Mouse (Mus musculus) CH12.LX (cell line): ENCODE measurements at regions not wholly inside any gene's neighbourhood (a gene's known extent, or its start where the extent isn't known, plus 50 kb on each side); places are given as distances from the start of the nearest gene placed in this dataset.

Experiments used
- DNase-seq: peaks from one replicate; pipeline ENCODE4 v3.0.0-alpha.2; 2013; ENCODE audit errors: extremely low read depth
- H3K27ac ChIP-seq: 2 replicates; pipeline ENCODE4 v1.5.1; 2012; ENCODE audit warnings: low read depth, mild to moderate bottlenecking, control low read depth, moderate library complexity; ENCODE audit not compliant: insufficient read depth
- H3K27me3 ChIP-seq: replicated peaks from 2 replicates; pipeline ENCODE3; 2012; ENCODE audit warnings: inconsistent platforms
- H3K36me3 ChIP-seq, 2 experiments: replicated peaks in 1 of 2; 2 replicates each; pipeline versions ENCODE3 to v1.6.1; 2012; ENCODE audit warnings: inconsistent platforms in 1 of 2, low read length in 1 of 2, mild to moderate bottlenecking in 1 of 2, mixed read lengths in 1 of 2, moderate library complexity in 1 of 2; ENCODE audit not compliant: control insufficient read depth in 1 of 2, insufficient read depth in 1 of 2
- H3K4me1 ChIP-seq, 2 experiments: 2 replicates each; pipeline ENCODE4 v1.6.1; 2012; ENCODE audit warnings: inconsistent platforms in 1 of 2, moderate library complexity in 1 of 2; ENCODE audit not compliant: insufficient read depth in 2 of 2, control insufficient read depth in 1 of 2
- H3K4me2 ChIP-seq: 2 replicates; pipeline ENCODE4 v1.6.1; 2012; ENCODE audit warnings: low read depth, mild to moderate bottlenecking, control low read depth; ENCODE audit not compliant: poor library complexity, insufficient read depth, severe bottlenecking
- H3K4me3 ChIP-seq, 3 experiments: fragments of 150-350 bp in 1 of 3; sonication (generic) in 1 of 3; replicated peaks in 1 of 3; 2 replicates each; pipeline versions ENCODE3 to v1.5.1; 2011 to 2012; ENCODE audit warnings: low read depth in 2 of 3, low read length in 2 of 3, mild to moderate bottlenecking in 2 of 3, moderate library complexity in 2 of 3, control low read depth in 1 of 3, improper control_type of control experiment in 1 of 3, inconsistent platforms in 1 of 3, mixed read lengths in 1 of 3; ENCODE audit not compliant: poor library complexity in 1 of 3
- H3K79me2 ChIP-seq: replicated peaks from 2 replicates; pipeline ENCODE4 v1.6.1; 2012; ENCODE audit warnings: mild to moderate bottlenecking, moderate library complexity; ENCODE audit not compliant: control insufficient read depth, poor library complexity, insufficient read depth, severe bottlenecking; ENCODE audit errors: extremely low read depth
- H3K9ac ChIP-seq: 2 replicates; pipeline ENCODE4 v1.6.1; 2012; ENCODE audit warnings: low read depth, mild to moderate bottlenecking, control low read depth, moderate library complexity; ENCODE audit not compliant: insufficient read depth
- H3K9me3 ChIP-seq: replicated peaks from 2 replicates; pipeline ENCODE3; 2012; ENCODE audit warnings: low read length, inconsistent platforms, mixed read lengths
- CHD1 ChIP-seq: IDR thresholded peaks from 2 replicates; pipeline ENCODE4 v1.6.1; 2012; ENCODE audit warnings: low read depth, low read length, improper control_type of control experiment, inconsistent platforms
- CHD2 ChIP-seq: IDR thresholded peaks from 2 replicates; pipeline ENCODE4 v1.6.1; 2011; ENCODE audit warnings: low read length, improper control_type of control experiment
- CTCF ChIP-seq, 2 experiments: IDR thresholded peaks in 1 of 2; conservative IDR thresholded peaks in 1 of 2; 2 replicates each; pipeline ENCODE4 v1.5.1; 2011 to 2012; ENCODE audit warnings: low read depth in 2 of 2, low read length in 2 of 2, improper control_type of control experiment in 1 of 2, inconsistent platforms in 1 of 2, mild to moderate bottlenecking in 1 of 2, moderate library complexity in 1 of 2
- ELF1 ChIP-seq: IDR thresholded peaks from 2 replicates; pipeline ENCODE4 v1.6.1; 2014; ENCODE audit warnings: low read depth, mild to moderate bottlenecking, inconsistent platforms, low read length, improper control_type of control experiment
- EP300 ChIP-seq: IDR thresholded peaks from 2 replicates; pipeline ENCODE4 v1.6.1; 2011; ENCODE audit warnings: low read length, improper control_type of control experiment
- GABPA ChIP-seq: IDR thresholded peaks from 2 replicates; pipeline ENCODE4 v1.6.1; 2012; ENCODE audit warnings: low read depth, low read length, improper control_type of control experiment, inconsistent platforms; ENCODE audit not compliant: insufficient replicate concordance
- IRF4 ChIP-seq: IDR thresholded peaks from 2 replicates; pipeline ENCODE4 v1.6.1; 2014; ENCODE audit warnings: low read depth, mild to moderate bottlenecking, inconsistent platforms, low read length, improper control_type of control experiment
- JUN ChIP-seq: IDR thresholded peaks from 2 replicates; pipeline ENCODE4 v1.6.1; 2011; ENCODE audit warnings: low read depth, mild to moderate bottlenecking, low read length, improper control_type of control experiment, moderate library complexity; ENCODE audit not compliant: insufficient read depth
- JUND ChIP-seq: conservative IDR thresholded peaks from 2 replicates; pipeline ENCODE4 v1.6.1; 2011; ENCODE audit warnings: low read depth, low read length, improper control_type of control experiment
- MEF2A ChIP-seq: IDR thresholded peaks from 2 replicates; pipeline ENCODE4 v1.6.1; 2014; ENCODE audit warnings: low read depth, mild to moderate bottlenecking, inconsistent platforms, low read length, improper control_type of control experiment, borderline replicate concordance
- MXI1 ChIP-seq: IDR thresholded peaks from 2 replicates; pipeline ENCODE4 v1.6.1; 2011; ENCODE audit warnings: mild to moderate bottlenecking, low read depth, low read length, improper control_type of control experiment
- MYC ChIP-seq: IDR thresholded peaks from 2 replicates; pipeline ENCODE4 v1.6.1; 2011; ENCODE audit warnings: low read depth, mild to moderate bottlenecking, improper control_type of control experiment, low read length
- NELFE ChIP-seq: IDR thresholded peaks from 2 replicates; pipeline ENCODE4 v1.6.1; 2011; ENCODE audit warnings: low read depth, low read length, improper control_type of control experiment
- NRF1 ChIP-seq: IDR thresholded peaks from 2 replicates; pipeline ENCODE4 v1.6.1; 2014; ENCODE audit warnings: low read depth, mild to moderate bottlenecking, inconsistent platforms, low read length, improper control_type of control experiment, moderate library complexity
- RAD21 ChIP-seq: IDR thresholded peaks from 2 replicates; pipeline ENCODE4 v1.6.1; 2011; ENCODE audit warnings: low read depth, mild to moderate bottlenecking, low read length, improper control_type of control experiment, moderate library complexity
- TCF12 ChIP-seq: IDR thresholded peaks from 2 replicates; pipeline ENCODE4 v1.6.1; 2014; ENCODE audit warnings: low read depth, mild to moderate bottlenecking, inconsistent platforms, low read length, improper control_type of control experiment
- USF1 ChIP-seq: IDR thresholded peaks from 2 replicates; pipeline ENCODE4 v1.6.1; 2014; ENCODE audit warnings: low read depth, mild to moderate bottlenecking, inconsistent platforms, low read length, improper control_type of control experiment
- USF2 ChIP-seq: conservative IDR thresholded peaks from 2 replicates; pipeline ENCODE4 v1.6.1; 2011; ENCODE audit warnings: low read depth, low read length, improper control_type of control experiment
- ZC3H11A ChIP-seq: IDR thresholded peaks from 2 replicates; pipeline ENCODE4 v1.6.1; 2012; ENCODE audit warnings: low read depth, mild to moderate bottlenecking, inconsistent platforms, low read length, improper control_type of control experiment
- ZMIZ1 ChIP-seq: IDR thresholded peaks from 2 replicates; pipeline ENCODE4 v1.6.1; 2012; ENCODE audit warnings: low read depth, mild to moderate bottlenecking, inconsistent platforms, low read length, improper control_type of control experiment
- ZNF384 ChIP-seq: IDR thresholded peaks from 2 replicates; pipeline ENCODE4 v1.6.1; 2012; ENCODE audit warnings: low read depth, low read length, improper control_type of control experiment, inconsistent platforms
- dilution Hi-C: fragments of 300-500 bp; cut with MboI; formaldehyde crosslinking; loops from 2 replicates; pipeline ENCODE4 v1.14.3; 2020; ENCODE audit warnings: low sequenced_read_pairs; ENCODE audit not compliant: extremely low pct_unique_long_range_greater_than_20kb, extremely low pct_ligation_motif_present
- in situ Hi-C: fragments of 300-500 bp; cut with MboI; formaldehyde crosslinking; loops from 3 replicates; pipeline ENCODE4 v1.14.3; 2019; ENCODE audit warnings: low sequenced_read_pairs, low pct_ligation_motif_present, low pct_unique_long_range_greater_than_20kb, mixed read lengths

GRCm38 (mm10) chr12:97899266-97899665 lies 360.0 kb downstream of the Galc start:
- no peak for TF ChIP-seq RAD21
- no peak for TF ChIP-seq USF2
- TF ChIP-seq MEF2A, result no peak
- TF ChIP-seq ZMIZ1, result no peak
- TF ChIP-seq, all 38 proteins: peak for 0
- no peaks in the 10 kb centered on the region for H3K79me2 ChIP-seq
- in situ Hi-C loops, result no loop called here

GRCm38 (mm10) chr12:97898178-97898577 lies 361.1 kb downstream of the Galc start:
- Histone ChIP-seq H3K79me2 (no peaks in the 10 kb centered on the region), H3K27ac (no peak overlapping the region), H3K4me1 (no peaks in the 10 kb centered on the region), H3K9me3 (no peaks in the 10 kb centered on the region), H3K4me3 (no peak overlapping the region), H3K9ac (no peak overlapping the region), H3K4me2 (no peak overlapping the region), H3K27me3 (peaks cover 7% of the 10 kb centered on the region), H3K36me3 (no peaks in the 10 kb centered on the region)
- no peak for DNase-seq
- dilution Hi-C loops (no loop called here), in situ Hi-C loops (no loop called here)
- TF ChIP-seq CHD1 (no peak), EP300 (no peak), ZNF384 (no peak), MYC (no peak), CTCF (conservative IDR thresholded peaks at IDR 0.05 in 1 of 2, IDR thresholded peaks at IDR 0.05 in 1 of 2; ENCODE audit: low read depth in 2 of 2, low read length in 2 of 2) (no peak), NELFE (no peak), USF2 (no peak), RAD21 (no peak), IRF4 (no peak), ELF1 (no peak), CHD2 (no peak)

More at GRCm38 (mm10) chr12:97899266-97899665, 360.0 kb downstream of the Galc start:
- dilution Hi-C loops, result no loop called here
- H3K27me3 ChIP-seq, result peaks cover 11% of the 10 kb centered on the region
- no peaks in the 10 kb centered on the region for H3K4me1 ChIP-seq
- DNase-seq, result no peak
- no peak overlapping the region for H3K4me2 ChIP-seq
- no peak overlapping the region for H3K9ac ChIP-seq
- no peak overlapping the region for H3K27ac ChIP-seq
- no peak overlapping the region for H3K4me3 ChIP-seq
- no peaks in the 10 kb centered on the region for H3K9me3 ChIP-seq
- no peaks in the 10 kb centered on the region for H3K36me3 ChIP-seq

- Histone ChIP-seq H3K4me3 (no peak overlapping the region), H3K9ac (no peak overlapping the region), H3K36me3 (no peaks in the 10 kb centered on the region), H3K79me2 (no peaks in the 10 kb centered on the region), H3K4me2 (no peak overlapping the region), H3K27ac (no peak overlapping the region), H3K4me1 (no peaks in the 10 kb centered on the region), H3K9me3 (no peaks in the 10 kb centered on the region), H3K27me3 (peaks cover 4% of the 10 kb centered on the region)
- DNase-seq, result no peak
- TF ChIP-seq USF1, result no peak
- TF ChIP-seq JUN, result no peak
- no peak for TF ChIP-seq MXI1
- no peak for TF ChIP-seq NRF1
- TF ChIP-seq JUND, result no peak
- TF ChIP-seq ZMIZ1, result no peak
- TF ChIP-seq TCF12, result no peak
- TF ChIP-seq NELFE, result no peak
- no peak for TF ChIP-seq ZC3H11A
- no peak for TF ChIP-seq IRF4
- no peak for TF ChIP-seq GABPA
- no peak for TF ChIP-seq CHD1
- dilution Hi-C loops, result no loop called here
- in situ Hi-C loops, result no loop called here
Measured at GRCm38 (mm10) chr12:97895981-97896380, 363.3 kb downstream of the Galc start.
